Mouse (Mus musculus) erythroblast, embryonic 14.5 days (primary cell): ENCODE measurements around the gene Retreg1.

Source experiments
- GATA1 ChIP-seq: IDR thresholded peaks from 2 replicates; pipeline ENCODE4 v1.6.1; 2012; ENCODE audit warnings: low read length, inconsistent platforms, mixed read lengths
- TAL1 ChIP-seq: IDR thresholded peaks from 3 replicates; pipeline ENCODE4 v1.6.1; 2012; ENCODE audit warnings: low read length, inconsistent platforms, mixed read lengths

DNA sequence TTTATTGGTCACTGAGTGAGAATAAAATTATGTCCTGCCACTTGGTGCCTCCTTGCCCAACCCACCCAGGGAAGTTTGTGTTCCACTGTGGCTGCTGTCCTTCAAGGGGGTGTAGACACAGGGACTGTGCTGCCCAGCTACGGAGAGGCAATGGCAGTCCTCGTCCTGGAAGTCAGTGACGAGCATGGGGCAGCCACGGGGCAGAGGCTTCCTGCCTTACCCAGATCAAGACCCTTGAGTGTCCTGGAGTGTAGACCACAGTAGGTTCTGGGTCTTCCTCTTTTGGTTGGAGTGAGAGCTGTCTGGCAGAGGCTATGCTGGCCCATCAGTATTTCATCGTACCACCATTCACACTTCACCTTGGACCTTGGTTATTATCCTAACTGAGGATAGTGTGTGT lies 37.2 kb downstream of the Retreg1 start:
- TF ChIP-seq GATA1 (no peak), TAL1 (no peak)
